Mouse (Mus musculus) ES-CJ7 (cell line): ENCODE measurements around the gene Plppr5.

Experiments used
- DNase-seq: peaks from one replicate; pipeline ENCODE4 v3.0.0; 2011; ENCODE audit warnings: low read depth, low spot score

Plppr5 gene

DNA sequence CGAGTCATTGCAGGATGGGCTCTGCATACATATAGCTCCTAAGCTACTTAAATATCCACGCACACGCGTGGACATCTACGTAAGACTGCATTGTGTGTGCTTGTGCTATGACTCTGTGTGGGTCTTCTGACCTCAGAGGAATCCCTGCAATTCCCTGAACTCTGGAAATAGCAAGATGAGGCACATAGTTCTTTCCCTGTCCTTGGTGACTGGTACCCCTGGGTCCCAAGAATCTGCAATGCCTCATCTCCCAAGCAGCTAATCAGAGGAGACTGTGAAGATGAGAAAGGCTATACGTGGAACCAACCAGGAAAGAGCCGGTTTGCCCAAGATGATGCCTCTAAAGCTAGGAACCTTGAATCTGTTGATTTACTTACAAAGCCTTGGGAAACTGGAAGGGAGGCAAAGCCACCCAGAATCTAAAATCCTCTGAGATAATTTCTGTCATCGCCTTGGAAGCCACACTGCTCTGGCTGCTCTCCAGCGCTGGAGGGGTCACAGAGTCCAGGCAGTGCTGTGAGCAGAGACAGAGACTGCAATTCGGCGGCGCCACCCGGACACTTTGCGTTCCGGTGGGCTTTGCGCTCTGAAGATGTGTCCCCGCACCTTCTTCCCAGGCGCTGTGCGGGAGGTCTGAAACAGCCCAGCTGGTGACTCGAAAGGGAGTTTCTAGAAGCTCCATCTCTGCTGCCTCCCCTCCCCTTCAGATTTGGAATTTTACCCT is at the start of gene Plppr5:
Plppr5 (plus strand) TSS at position 308 of the 724 bp plus-strand sequence.
- peak; percentile 10 for DNase-seq

DNA sequence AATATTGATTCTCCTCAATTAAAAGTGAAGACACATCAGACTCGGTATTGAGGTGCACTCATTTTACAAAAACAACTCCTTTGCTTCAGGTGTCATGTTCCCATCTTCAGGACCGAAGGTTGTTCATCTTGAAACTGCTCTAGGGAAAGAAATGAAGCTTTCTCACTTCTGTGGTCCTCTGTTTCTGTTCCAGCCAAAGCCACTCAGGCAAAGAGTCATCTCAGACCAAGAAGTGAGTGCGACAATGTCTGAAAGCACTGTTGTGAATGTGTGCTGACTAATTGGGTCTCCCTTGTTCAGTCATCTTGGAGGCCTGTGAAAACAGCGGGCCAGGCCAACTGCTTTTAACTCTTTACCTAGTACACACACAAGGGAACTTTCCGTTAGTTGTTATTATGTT is 24.7 kb upstream of the Plppr5 start:
- no peak for DNase-seq

DNA sequence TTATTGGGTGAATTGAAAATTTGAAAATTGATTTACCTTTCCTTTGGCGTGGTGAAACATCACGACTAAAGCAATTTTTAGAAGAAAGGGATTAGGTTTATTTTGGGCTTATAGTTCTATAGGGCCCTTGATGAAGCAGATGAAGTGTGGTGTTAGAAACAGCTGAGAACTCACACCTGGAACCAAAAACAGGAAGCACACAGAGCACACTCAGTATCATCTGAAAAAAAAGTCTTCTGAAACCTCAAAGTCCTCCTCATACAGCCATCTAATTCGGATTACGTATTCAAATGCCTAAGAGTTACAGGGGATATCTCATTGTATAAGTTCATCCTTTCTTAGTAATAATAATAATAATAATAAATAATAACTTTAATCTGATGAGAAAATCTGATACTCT is 24.1 kb upstream of the Plppr5 start:
- DNase-seq: no peak

DNA sequence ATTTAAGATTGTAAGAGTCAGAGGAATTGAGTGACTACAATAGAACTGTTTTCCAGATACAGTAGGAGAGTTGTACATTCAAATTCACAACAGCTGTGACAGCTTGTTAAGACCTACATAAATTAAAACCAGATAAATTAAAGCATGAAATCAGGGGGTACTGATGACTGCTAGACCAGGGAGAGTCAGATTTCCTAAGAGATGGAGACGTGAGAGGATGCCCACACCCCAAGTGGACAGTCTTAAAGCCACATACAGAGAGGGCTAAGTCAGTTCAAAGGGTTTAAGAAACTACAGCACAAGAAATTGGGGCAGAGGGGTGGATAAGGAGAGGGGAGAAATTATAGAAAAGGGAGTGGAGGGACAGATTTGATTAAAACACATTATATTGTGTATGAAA is 17.7 kb upstream of the Plppr5 start:
- no peak for DNase-seq

DNA sequence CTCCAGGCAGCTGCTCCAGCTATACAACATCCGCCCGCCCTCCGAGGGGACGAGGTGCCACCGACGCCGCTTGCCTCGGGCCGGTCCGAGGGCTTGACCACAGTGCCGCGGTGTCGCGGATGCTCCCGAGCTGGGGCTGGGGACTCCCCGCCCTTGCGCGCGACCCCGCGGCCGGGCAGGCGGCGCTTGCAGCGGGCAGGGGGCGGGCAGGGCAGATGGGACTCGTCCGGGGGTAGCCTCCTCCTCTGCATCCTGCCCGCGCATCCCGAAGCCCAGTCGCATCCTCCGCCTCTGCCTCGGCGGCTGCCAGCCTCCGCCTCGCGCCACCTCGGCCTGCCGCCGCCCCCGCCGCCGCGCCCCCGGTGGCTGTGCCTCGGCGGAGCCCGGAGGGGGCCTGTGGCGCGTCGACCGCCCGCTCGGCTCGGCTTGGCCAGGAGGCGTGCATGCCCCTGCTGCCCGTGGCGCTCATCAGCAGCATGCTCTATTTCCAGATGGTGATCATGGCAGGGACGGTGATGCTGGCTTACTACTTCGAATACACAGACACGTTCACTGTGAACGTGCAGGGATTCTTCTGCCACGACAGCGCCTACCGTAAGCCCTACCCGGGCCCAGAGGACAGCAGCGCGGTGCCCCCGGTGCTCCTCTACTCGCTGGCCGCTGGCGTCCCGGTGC is 754 bp downstream of the Plppr5 start:
- peak; percentile 2 for DNase-seq

DNA sequence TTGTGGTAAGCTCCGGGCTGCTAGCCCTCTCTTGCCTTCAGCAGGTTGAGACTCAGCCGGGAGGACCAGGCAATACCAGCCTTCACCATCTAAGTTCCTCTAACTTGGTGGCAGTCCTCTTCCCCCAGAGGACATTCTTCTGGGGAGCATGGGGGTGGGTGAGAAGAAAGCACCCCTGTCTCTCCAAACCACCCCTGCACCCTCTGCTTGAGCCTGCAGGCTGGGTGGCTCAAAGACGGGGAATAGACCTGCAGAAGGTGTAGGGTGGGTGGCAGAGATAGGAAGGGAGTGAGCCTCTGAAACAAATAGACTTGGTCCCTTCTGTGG is 1.3 kb downstream of the Plppr5 start:
- DNase-seq: peak; percentile 7

DNA sequence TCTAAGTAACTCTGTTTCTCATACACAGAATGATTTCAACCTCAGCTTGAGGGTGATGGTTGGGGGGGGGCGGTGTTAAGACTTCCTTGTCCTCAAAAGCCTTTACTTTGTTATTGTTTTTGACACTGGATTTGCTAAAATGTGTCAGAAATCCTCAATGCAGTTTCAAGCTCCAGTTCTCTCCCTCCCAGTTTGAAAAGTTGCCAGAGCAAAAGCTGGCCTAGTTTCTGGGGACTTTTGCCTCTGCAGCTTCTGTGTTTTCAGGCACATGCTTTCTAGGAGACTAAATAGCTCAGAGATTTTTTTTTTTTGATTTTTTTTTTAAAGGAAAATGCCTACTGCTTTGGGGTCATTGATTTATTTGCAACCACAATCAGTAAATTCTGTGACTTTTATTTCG is 2.7 kb downstream of the Plppr5 start:
- DNase-seq: no peak

DNA sequence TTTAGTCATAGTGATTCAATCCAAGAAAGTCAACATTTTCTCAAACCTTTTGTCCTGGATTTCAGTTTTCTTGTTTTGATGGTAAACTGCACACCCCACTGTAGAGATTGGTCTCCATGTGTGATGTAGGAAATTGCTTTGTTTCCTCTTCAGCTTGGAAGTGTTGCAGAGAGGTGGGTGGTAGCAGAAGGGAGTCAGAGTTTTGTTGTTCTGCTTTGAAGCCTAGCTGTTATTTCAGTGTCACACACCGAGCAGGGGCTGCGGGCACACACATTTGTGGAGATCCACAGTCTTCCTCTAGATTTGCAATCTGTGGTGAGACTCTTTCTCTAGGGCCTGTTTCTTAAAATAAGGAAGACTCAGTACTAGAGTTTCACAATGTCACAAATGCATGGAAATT is 8.0 kb downstream of the Plppr5 start:
- no peak for DNase-seq

DNA sequence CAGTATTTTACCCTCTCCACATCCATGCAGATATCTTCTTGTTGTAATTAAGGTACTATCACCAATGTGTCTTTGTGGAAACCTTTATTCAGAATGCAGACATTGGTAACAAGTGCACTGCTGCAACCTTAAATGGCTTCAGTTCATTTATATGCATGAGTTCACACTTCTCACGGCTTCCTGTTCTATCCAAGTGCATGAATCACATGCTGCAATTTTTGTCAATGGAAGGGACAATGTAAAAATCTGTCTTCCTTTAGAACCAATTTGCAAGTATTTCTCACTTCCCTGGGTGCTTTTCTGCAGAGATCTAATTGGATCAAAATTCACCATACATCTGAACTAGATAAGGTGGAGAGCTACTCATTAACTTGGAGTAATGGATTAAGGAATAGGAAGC is 27.8 kb downstream of the Plppr5 start:
- no peak for DNase-seq

DNA sequence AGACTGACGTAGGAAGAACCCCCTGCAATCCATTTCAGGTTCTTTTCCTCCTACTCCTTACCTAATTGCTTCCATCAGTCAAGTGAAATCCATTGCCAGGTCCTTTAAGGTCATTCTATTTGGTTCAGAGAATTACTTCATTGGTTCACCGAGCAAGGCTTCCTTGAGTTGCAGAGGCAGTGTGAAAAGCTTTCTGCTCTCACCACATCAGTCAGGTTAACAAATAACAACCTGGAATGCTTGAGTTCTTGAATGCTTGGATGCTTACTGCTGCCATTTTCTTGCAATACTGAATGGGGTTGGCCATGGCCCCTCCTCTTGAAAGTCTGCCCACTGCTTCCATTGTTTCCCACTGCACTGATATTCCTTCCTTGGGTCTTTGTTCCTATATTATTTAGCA is 28.8 kb downstream of the Plppr5 start:
- no peak for DNase-seq

DNA sequence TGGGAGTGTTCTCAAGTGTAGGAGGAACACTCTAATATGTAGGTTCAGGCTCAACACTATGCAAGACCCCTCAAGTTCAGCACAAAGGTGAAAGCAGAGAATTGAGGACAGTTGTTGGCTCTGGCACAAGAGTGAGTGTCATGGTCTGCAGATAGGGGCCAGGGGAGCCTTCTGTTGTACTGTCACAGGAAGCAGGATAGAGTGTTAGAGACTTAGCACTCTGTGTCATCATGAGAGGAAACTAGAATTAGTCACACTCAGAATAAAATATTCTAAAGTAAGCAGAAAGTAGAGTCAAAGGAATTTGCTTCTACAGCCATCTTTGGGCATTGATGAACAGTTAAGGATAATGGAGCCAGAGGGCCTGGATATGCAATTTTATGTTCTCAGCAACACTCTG is 31.7 kb downstream of the Plppr5 start:
- DNase-seq: no peak

DNA sequence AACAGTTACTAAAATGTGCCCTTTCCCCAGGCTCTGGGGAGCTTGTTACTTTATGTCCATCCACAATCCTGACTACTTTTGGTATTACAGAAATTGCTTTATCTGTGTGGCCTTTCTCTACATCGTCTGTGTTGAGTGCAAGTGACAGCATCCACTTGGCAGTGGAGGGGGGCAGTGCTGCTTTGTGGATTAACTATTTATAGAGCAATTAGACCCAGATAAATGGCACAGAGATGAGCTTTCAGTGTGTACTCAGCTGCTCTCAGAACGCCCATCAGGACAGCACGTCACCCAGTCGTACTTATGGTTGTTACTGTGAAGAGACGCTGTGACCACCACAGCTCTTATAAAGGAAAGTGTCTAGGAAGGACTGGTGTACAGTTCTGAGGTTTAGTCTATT is 36.8 kb downstream of the Plppr5 start:
- no peak for DNase-seq

DNA sequence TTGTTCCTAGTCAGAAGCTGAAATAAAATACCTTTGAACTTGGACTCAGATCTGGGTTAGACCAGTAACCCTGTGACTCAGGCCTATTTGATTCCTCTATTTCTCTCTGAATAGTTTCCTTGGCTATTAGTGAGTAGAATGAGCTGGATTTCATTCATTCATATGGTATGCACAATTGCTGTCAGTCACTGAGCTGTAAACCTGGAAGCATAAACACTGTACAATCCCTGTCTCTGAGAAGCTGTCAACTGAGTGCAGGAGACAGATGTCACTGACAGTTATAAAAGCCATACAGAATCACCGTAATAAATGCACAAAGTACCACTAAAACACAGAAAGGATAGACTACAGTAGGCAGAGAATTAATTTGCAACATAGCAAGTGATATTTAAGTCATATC is 40.2 kb downstream of the Plppr5 start:
- DNase-seq: no peak

DNA sequence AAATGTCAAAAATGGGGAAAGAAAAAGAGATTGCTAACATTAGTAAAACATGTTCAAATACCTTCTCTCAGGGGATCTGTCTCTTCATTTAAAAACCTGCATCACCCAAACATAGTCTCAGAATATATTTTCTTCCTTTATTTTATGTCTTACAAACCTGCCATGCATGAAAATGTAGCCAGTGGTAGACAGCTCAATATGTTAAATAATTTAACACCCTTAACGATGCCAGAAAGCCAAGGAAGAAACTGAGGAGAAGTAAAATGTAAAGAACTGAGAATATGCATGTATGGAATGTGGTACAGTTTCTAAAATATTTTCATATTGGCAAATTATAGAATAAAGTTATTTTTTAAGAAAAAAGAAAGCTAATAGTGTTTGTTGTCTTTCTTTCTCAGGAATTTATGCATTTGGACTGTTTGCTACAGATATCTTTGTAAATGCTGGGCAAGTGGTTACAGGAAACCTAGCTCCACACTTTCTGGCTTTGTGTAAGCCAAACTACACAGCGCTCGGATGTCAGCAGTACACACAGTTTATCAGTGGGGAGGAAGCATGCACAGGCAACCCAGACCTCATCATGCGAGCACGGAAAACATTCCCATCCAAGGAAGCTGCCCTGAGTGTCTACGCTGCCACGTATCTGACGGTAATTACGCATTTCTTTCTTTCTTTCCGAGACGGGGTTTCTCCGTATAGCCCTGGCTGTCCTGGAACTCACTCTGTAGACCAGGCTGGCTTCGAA is 50.8 kb downstream of the Plppr5 start:
- no peak for DNase-seq

DNA sequence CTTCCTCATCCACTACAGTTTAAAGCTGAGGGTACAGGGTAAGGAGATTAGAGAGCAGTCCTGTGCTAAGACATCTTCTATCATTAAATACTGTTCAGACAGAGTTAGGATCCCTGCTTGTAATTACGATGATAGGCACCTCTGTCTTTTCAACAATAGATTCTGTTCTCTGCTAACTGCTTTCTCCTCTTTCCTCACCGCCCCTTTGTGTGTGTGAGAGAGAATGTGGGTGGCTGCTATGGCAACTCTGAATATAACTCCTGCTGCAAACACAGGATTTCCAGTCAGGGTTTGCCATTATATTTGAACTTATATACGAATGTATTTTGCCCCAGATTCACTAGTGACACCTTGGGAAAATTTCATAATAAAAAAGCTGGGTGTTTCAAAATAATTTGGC is 54.2 kb downstream of the Plppr5 start:
- DNase-seq: no peak

DNA sequence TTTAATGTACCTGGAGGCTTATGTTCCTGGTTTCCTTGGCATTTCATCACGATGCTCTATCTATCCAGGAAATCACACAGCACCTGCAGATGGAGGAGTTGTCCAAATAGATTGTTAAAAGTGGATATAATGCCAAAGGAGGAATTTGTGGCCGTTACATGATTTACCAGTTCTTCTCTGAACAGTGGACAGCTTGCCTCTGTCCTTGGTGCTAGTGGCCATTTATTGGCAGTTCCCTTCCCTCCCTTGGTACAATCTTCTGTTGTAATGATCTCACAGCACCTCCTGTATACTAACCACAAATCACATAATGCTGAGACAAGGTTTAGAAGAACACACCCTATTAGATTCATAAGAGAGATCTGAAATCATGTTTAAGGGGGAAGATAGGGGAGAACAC is 55.7 kb downstream of the Plppr5 start:
- DNase-seq: no peak

DNA sequence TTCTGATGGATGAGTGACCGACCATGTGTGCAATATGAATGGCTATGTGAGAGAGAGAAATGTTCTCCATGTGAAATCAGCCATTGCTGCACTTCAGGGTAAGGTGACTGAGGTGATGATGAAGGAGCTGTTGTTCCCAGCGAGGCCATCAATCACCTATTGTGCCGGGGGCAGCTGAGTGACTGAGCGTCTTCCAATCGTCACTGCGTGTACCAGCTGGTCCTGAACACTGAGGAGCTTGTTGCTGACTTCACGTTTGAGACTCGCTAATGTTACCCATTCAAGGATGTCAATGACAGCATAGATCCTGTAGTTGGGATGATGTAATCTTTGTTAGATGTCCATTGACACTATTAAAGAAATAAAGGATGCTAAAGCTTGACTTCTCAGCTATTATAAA is 74.0 kb downstream of the Plppr5 start:
- no peak for DNase-seq

DNA sequence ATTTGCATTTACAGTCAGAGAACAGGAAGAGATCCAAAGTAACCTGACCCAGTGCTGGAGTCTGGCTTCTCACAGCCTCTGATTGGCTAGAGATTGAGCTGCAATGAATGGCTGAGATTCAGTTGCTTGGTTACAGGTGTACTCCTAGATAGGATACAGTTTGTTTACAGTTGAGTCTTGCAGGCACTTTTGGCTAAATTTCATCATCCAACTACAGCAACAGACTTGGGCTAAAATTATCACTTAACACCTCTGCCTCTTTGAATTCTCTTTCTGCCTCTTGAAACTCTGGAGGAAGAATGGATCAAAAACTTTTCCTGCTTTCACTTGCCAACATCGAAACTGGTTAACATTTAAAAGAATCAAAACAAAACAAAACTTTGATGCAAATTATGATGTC is 89.7 kb downstream of the Plppr5 start:
- DNase-seq: no peak

DNA sequence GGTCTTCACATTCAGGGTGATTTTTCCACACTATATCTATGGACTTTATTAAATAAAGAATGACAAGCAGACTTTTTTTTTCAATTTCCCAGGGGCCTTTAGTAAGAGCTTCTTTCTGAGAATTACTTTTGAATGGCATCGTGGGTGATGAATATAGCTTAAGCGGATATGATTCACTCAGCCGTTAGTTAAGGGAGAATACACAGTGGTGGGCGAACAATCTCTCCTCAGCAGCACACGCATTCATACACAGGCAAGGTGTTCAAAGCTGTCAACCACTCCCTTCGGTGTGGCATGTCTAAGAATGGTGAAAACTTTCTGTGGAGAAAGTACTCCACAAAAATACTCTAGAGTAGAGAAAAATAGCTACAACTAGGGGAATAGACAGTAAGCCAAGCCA is 104.6 kb downstream of the Plppr5 start:
- no peak for DNase-seq

DNA sequence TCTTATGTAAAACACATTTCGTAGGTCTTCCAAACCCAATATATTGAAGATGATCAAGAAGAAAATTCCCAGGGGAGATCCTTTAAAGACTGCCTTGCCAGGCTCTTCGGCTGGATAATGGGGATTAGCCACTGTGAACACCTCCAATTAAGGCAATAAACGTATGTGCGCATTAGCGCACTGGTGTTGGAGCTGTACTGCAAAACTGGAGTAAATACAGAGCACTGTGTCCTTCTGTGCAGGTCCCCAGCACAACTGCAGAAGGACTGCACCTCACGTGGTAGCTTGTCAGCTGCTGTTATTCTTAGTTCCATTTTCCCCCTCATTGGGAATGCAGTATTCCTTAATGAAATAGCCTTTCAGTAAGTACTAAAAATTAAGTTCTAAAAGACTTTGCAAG is 110.0 kb downstream of the Plppr5 start:
- DNase-seq: no peak

DNA sequence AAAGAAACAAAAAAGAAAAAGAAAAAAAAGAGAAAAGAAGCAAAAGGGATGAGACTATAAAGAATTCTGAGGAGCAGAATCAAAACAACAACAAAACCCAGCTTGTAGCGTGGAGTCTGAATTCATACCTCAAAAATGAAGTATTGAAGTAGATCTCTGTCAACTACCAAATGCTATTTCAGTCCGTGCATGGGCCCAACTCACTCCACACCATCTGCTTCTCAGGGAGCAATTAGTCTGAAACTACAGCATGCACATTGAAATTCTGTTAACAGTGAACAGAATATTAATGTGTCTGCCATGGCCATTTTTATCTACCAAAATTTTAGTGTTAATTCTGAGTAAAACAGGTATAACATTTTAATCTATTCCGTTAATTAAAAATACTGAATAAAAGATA is 111.4 kb downstream of the Plppr5 start:
- DNase-seq: no peak

DNA sequence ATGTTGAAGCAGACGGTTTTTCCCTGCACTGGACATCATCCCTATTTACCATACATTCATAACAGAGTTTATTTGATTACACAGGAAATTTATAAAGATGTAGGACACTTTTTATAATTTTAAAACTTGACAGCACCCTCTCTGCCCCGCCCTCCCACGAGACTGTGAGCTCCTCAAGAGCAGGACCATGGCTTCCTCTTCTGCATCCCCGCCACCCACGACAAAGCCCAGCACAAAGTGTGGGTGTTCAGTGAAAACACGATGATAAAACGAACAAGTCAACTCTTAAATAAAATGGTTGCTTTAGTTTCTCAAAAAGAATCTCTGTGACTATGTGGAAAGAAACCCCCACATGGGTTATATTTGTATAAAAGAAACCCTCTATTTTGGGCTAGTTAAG is 112.0 kb downstream of the Plppr5 start:
- DNase-seq: no peak

DNA sequence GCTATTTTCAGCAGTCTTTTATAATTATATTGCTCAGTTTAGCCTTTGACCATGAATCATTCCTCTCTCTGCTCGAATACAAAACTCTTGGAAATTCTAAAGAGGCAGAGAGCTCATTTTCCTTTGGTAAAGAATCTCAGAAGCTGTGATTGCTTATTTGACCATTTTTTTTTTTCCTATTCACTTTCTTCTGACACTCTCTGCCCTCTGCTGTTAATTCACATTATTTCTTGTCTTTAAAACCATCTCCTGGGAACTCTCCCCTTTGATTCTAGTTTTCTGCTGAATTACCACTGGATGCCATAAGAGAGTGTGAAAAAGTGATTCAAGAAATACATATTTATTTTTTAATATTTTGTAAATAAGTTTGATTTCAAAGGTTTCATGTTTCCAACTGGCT is 120.1 kb downstream of the Plppr5 start:
- no peak for DNase-seq
